Mouse (Mus musculus): ENCODE data around the gene Fmo1. TPM values are rescaled to one million over a fixed set of nuclear protein-coding genes. Genes with fewer than 3 reads are reported as not detected.

Gene Fmo1
- total and polyA plus RNA-seq, 3 experiments = 1.8 TPM; not detected in 2

GRCm38 (mm10) chr1:162864816-162865492 lies 1.5 kb downstream of the Fmo1 start:
- Histone ChIP-seq H3K9me3 (replicated peaks; ENCODE audit: insufficient read depth, low read length) (no peaks in the 10 kb centered on the region), H3K27me3 (ENCODE audit: control insufficient read depth in 1 of 2, insufficient read depth in 2 of 2, low read length in 2 of 2) (no peaks in the 10 kb centered on the region; a peak in 1 of 4 replicates), H3K36me3 (ENCODE audit: control insufficient read depth in 1 of 2, insufficient read depth in 2 of 2, low read length in 2 of 2) (no peaks in the 10 kb centered on the region), H3K27ac (ENCODE audit: control insufficient read depth, low read depth, low read length) (no peak overlapping the region), H3K4me1 (ENCODE audit: control insufficient read depth in 1 of 2, insufficient read depth in 2 of 2, low read length in 2 of 2) (no peaks in the 10 kb centered on the region), H3K79me2 (ENCODE audit: control insufficient read depth, insufficient read depth, low read length, poor library complexity) (no peaks in the 10 kb centered on the region), H3K9ac (ENCODE audit: control insufficient read depth, low read depth, low read length, poor library complexity, severe bottlenecking) (no peak overlapping the region), H3K4me3 (ENCODE audit: control insufficient read depth in 1 of 2, insufficient read depth in 1 of 2, low read depth in 2 of 2, low read length in 2 of 2) (no peak overlapping the region)
- no peak for DNase-seq (ENCODE audit: low read depth, low spot score)
- TF ChIP-seq KAT2A (conservative IDR thresholded peaks at IDR 0.05; ENCODE audit: low read depth, low read length) (no peak), NELFE (IDR thresholded peaks at IDR 0.05; ENCODE audit: low read depth, low read length) (no peak), MAZ (IDR thresholded peaks at IDR 0.05; ENCODE audit: low read depth, low read length) (no peak), CHD2 (IDR thresholded peaks at IDR 0.05; ENCODE audit: low read length) (no peak), RAD21 (IDR thresholded peaks at IDR 0.05; ENCODE audit: low read depth, low read length) (no peak), ELF1 (IDR thresholded peaks at IDR 0.05; ENCODE audit: low read depth, low read length) (no peak), MAX (IDR thresholded peaks at IDR 0.05; ENCODE audit: low read length) (no peak), MYC (IDR thresholded peaks at IDR 0.05; ENCODE audit: low read depth, low read length) (no peak), SMC3 (IDR thresholded peaks at IDR 0.05; ENCODE audit: low read depth, low read length) (no peak), TAL1 (IDR thresholded peaks at IDR 0.05; ENCODE audit: low read length) (no peak), USF2 (IDR thresholded peaks at IDR 0.05; ENCODE audit: borderline replicate concordance in 1 of 2, insufficient read depth in 1 of 2, low read depth in 1 of 2, low read length in 2 of 2) (no peak), ZNF384 (IDR thresholded peaks at IDR 0.05; ENCODE audit: low read depth, low read length) (no peak), ZMIZ1 (IDR thresholded peaks at IDR 0.05; ENCODE audit: low read depth, low read length) (no peak), MEF2A (IDR thresholded peaks at IDR 0.05; ENCODE audit: extremely low read depth, insufficient replicate concordance, low read depth, low read length, poor library complexity, severe bottlenecking) (no peak), RCOR1 (IDR thresholded peaks at IDR 0.05; ENCODE audit: low read depth, low read length) (no peak), MYB (IDR thresholded peaks at IDR 0.05; ENCODE audit: low read depth, low read length) (no peak), BHLHE40 (IDR thresholded peaks at IDR 0.05; ENCODE audit: borderline replicate concordance, low read depth, low read length) (no peak)

GRCm38 (mm10) chr1:162864279-162864678 lies 2.1 kb downstream of the Fmo1 start:
- Histone ChIP-seq H3K27me3 (ENCODE audit: control insufficient read depth in 1 of 2, insufficient read depth in 2 of 2, low read length in 2 of 2) (no peaks in the 10 kb centered on the region; a peak in 1 of 4 replicates), H3K36me3 (ENCODE audit: control insufficient read depth in 1 of 2, insufficient read depth in 2 of 2, low read length in 2 of 2) (no peaks in the 10 kb centered on the region), H3K4me1 (ENCODE audit: control insufficient read depth in 1 of 2, insufficient read depth in 2 of 2, low read length in 2 of 2) (no peaks in the 10 kb centered on the region), H3K27ac (ENCODE audit: control insufficient read depth, low read depth, low read length) (no peak overlapping the region), H3K4me3 (ENCODE audit: control insufficient read depth in 1 of 2, insufficient read depth in 1 of 2, low read depth in 2 of 2, low read length in 2 of 2) (no peak overlapping the region), H3K9ac (ENCODE audit: control insufficient read depth, low read depth, low read length, poor library complexity, severe bottlenecking) (no peak overlapping the region), H3K9me3 (replicated peaks; ENCODE audit: insufficient read depth, low read length) (no peaks in the 10 kb centered on the region), H3K79me2 (ENCODE audit: control insufficient read depth, insufficient read depth, low read length, poor library complexity) (no peaks in the 10 kb centered on the region)
- no peak for DNase-seq (ENCODE audit: low read depth, low spot score)
- TF ChIP-seq TBP (IDR thresholded peaks at IDR 0.05; ENCODE audit: low read depth, low read length) (no peak), TCF12 (IDR thresholded peaks at IDR 0.05; ENCODE audit: low read depth, low read length) (no peak), TAL1 (IDR thresholded peaks at IDR 0.05; ENCODE audit: low read length) (no peak), HCFC1 (IDR thresholded peaks at IDR 0.05; ENCODE audit: low read depth, low read length) (no peak), USF1 (IDR thresholded peaks at IDR 0.05; ENCODE audit: low read depth, low read length) (no peak), KAT2A (conservative IDR thresholded peaks at IDR 0.05; ENCODE audit: low read depth, low read length) (no peak), MYB (IDR thresholded peaks at IDR 0.05; ENCODE audit: low read depth, low read length) (no peak), GABPA (IDR thresholded peaks at IDR 0.05; ENCODE audit: low read depth, low read length) (no peak)
